Comparison of ENCODE assay signal across 8 mouse cellular contexts in genomic region chr10:116893753-116894152, GRCm38 (mm10). TPM values are rescaled to one million over a fixed set of nuclear protein-coding genes. Genes with fewer than 3 reads are reported as not detected.
A peak's percentile ranks its signal among the peaks of the same experiment; 100 is the strongest.
DNase-seq lines count a peak whose midpoint lies in the region; ATAC-seq lines count a peak whose summit lies in the region.
"Had no signal": no experiment of that assay in that cellular context is flagged by ENCODE, and none has a peak within 500 bp of the region (broad histone marks: within the 10 kb centered on the region; RNA-seq: fewer than 3 reads in every experiment).

No protein-coding gene starts in this region.

- no peaks in the 10 kb centered on the region for H3K36me3 ChIP-seq in liver, embryonic 16.5 days (ENCODE audit: control insufficient read depth, insufficient read depth)
- H3K36me3 ChIP-seq in liver, embryonic 12.5 days = no peaks in the 10 kb centered on the region
- H3K36me3 ChIP-seq in limb, embryonic 11.5 days (ENCODE audit: control insufficient read depth, insufficient read depth, low read length) = no peaks in the 10 kb centered on the region
- H3K36me3 ChIP-seq: limb, embryonic 15.5 days had no signal

- H3K9me3 ChIP-seq in liver, embryonic 16.5 days (replicated peaks; ENCODE audit: control insufficient read depth, low read length) = no peaks in the 10 kb centered on the region
- no peaks in the 10 kb centered on the region for H3K9me3 ChIP-seq in liver, embryonic 12.5 days (replicated peaks)
- no peaks in the 10 kb centered on the region for H3K9me3 ChIP-seq in limb, embryonic 11.5 days (ENCODE audit: control insufficient read depth, low read length)
- H3K9me3 ChIP-seq: limb, embryonic 15.5 days had no signal

- no peaks in the 10 kb centered on the region for H3K4me1 ChIP-seq in liver, embryonic 16.5 days (ENCODE audit: control insufficient read depth, low read depth, low read length)
- H3K4me1 ChIP-seq in liver, embryonic 12.5 days = 0 out of 2 replicates have a peak, but pooled peaks cover 6% of the 10 kb centered on the region
- peaks cover 16% of the 10 kb centered on the region for H3K4me1 ChIP-seq in limb, embryonic 11.5 days (ENCODE audit: control insufficient read depth, insufficient read depth, low read length)

- 12% methylated on average over 3 of the region's 3 CpGs for WGBS in liver, embryonic 16.5 days (ENCODE audit: insufficient replicate concordance)
- whole genome bisulfite sequencing in liver, embryonic 12.5 days (ENCODE audit: insufficient replicate concordance) = 16% methylated on average over 3 of the region's 3 CpGs
- WGBS in limb, embryonic 11.5 days = 29% methylated on average over 3 of the region's 3 CpGs

- H3K27ac ChIP-seq in liver, embryonic 16.5 days (ENCODE audit: low read length) = no peak overlapping the region
- no peak overlapping the region for H3K27ac ChIP-seq in liver, embryonic 12.5 days
- H3K27ac ChIP-seq in limb, embryonic 11.5 days (replicated peaks; ENCODE audit: low read depth, low read length) = no peak overlapping the region
- H3K27ac ChIP-seq: limb, embryonic 15.5 days had no signal

- H3K27me3 ChIP-seq in liver, embryonic 16.5 days (ENCODE audit: control insufficient read depth, insufficient read depth, low read depth, low read length) = no peaks in the 10 kb centered on the region
- no peaks in the 10 kb centered on the region for H3K27me3 ChIP-seq in liver, embryonic 12.5 days (replicated peaks)
- H3K27me3 ChIP-seq in limb, embryonic 11.5 days (ENCODE audit: control insufficient read depth, insufficient read depth, low read length) = no peaks in the 10 kb centered on the region
- H3K27me3 ChIP-seq: limb, embryonic 15.5 days had no signal

- no peak overlapping the region for H3K9ac ChIP-seq in liver, embryonic 16.5 days (ENCODE audit: low read depth, low read length)
- H3K9ac ChIP-seq in liver, embryonic 12.5 days = no peak overlapping the region
- H3K9ac ChIP-seq in limb, embryonic 11.5 days (ENCODE audit: low read length) = no peak overlapping the region
- H3K9ac ChIP-seq: limb, embryonic 15.5 days had no signal

- H3K4me2 ChIP-seq in liver, embryonic 16.5 days (ENCODE audit: low read depth, low read length) = 0 out of 2 replicates have a peak overlapping the region, but pooled peaks have one; percentile 6
- H3K4me2 ChIP-seq in liver, embryonic 12.5 days = no peak overlapping the region
- H3K4me2 ChIP-seq in limb, embryonic 11.5 days (ENCODE audit: low read depth, severe bottlenecking) = no peak overlapping the region
- H3K4me2 ChIP-seq: limb, embryonic 15.5 days had no signal

- DNase-seq in Muller cell, postnatal 12 days (ENCODE audit: inconsistent ontology term) = peak; percentile 19
- DNase-seq in c-Kit-positive CD71-positive TER-119-negative erythroid progenitor cells, embryonic 14.5 days (ENCODE audit: low read depth) = peak; percentile 5
- peak; percentile 28 for DNase-seq in limb, embryonic 11.5 days (ENCODE audit: low spot score)
- peak; percentile 10 for DNase-seq in telencephalon, adult 2 months (ENCODE audit: low read depth, low spot score)

- ATAC-seq in liver, embryonic 16.5 days (ENCODE audit: low read depth) = no peak
- ATAC-seq in liver, embryonic 12.5 days = no peak
- peak; percentile 81 for ATAC-seq in granulocyte monocyte progenitor cell, adult 5-6 weeks (replicated peaks; ENCODE audit: poor library complexity, severe bottlenecking)
- ATAC-seq in limb, embryonic 11.5 days (ENCODE audit: insufficient number of reproducible peaks, low FRiP score, low TSS enrichment, low read depth) = no peak

- H3K4me3 ChIP-seq in liver, embryonic 16.5 days (ENCODE audit: low read depth, low read length) = no peak overlapping the region
- no peak overlapping the region for H3K4me3 ChIP-seq in liver, embryonic 12.5 days
- H3K4me3 ChIP-seq in limb, embryonic 11.5 days (ENCODE audit: low read depth, low read length) = no peak overlapping the region
- H3K4me3 ChIP-seq: limb, embryonic 15.5 days had no signal

RNA-seq across cellular contexts. Expression of gene Myrfl, which starts 3.0 kb away (rescaled TPM):
- 0.07 TPM in 1 of 2 replicates, not detected in the other for polyA plus RNA-seq in liver, embryonic 16.5 days (2015; fragmentation: Nextera tagmentation; extraction: Ambion mirVana)
- polyA plus RNA-seq in liver, embryonic 12.5 days (2016; fragmentation: Nextera tagmentation; extraction: Ambion mirVana) = 0.05 TPM in 1 of 2 replicates, not detected in the other
- total RNA-seq in granulocyte monocyte progenitor cell, adult 5-6 weeks (2014; fragmentation: Nextera tagmentation) = not detected in 2 replicates
- not detected in 2 replicates for total RNA-seq in granulocyte monocyte progenitor cell, adult 5-6 weeks (2017)
- polyA plus RNA-seq in limb, embryonic 11.5 days (2014; fragmentation: Nextera tagmentation; extraction: Ambion mirVana) = 0.07 and 0.16 TPM in 2 replicates

RNA-seq across cellular contexts. Expression of gene Rab3ip, which starts 56.8 kb away (rescaled TPM):
- polyA plus RNA-seq in liver, embryonic 16.5 days (2015; fragmentation: Nextera tagmentation; extraction: Ambion mirVana) = 11.1 and 13.3 TPM in 2 replicates
- polyA plus RNA-seq in liver, embryonic 12.5 days (2016; fragmentation: Nextera tagmentation; extraction: Ambion mirVana) = 11.7 and 12.1 TPM in 2 replicates
- 12.0 and 26.3 TPM in 2 replicates for total RNA-seq in granulocyte monocyte progenitor cell, adult 5-6 weeks (2014; fragmentation: Nextera tagmentation)
- 17.9 and 19.2 TPM in 2 replicates for total RNA-seq in granulocyte monocyte progenitor cell, adult 5-6 weeks (2017)
- polyA plus RNA-seq in limb, embryonic 11.5 days (2014; fragmentation: Nextera tagmentation; extraction: Ambion mirVana) = 43.1 and 43.5 TPM in 2 replicates
